Mouse (Mus musculus) liver, postnatal 0 days (tissue): ENCODE measurements around the gene D2hgdh.

ENCODE experiments used
- CTCF ChIP-seq: sonication (generic); IDR thresholded peaks from 2 replicates; pipeline ENCODE4 v1.5.1; 2016; ENCODE audit warnings: antibody characterized with exemption, low read depth
- EP300 ChIP-seq: IDR thresholded peaks from 2 replicates; pipeline ENCODE4 v1.6.1; 2016; ENCODE audit warnings: antibody characterized with exemption, low read depth, mild to moderate bottlenecking

GRCm38 (mm10) chr1:93795886-93796285 is 28.8 kb upstream of the D2hgdh start:
- TF ChIP-seq CTCF, result no peak
- no peak for TF ChIP-seq EP300
